Mouse (Mus musculus): ENCODE data around the gene Megf8. TPM values are rescaled to one million over a fixed set of nuclear protein-coding genes. Genes with fewer than 3 reads are reported as not detected.
A peak's percentile ranks its signal among the peaks of the same experiment; 100 is the strongest.

Megf8 gene
- polyA plus RNA-seq, 1 experiment from 2014 or later, result 13.0 TPM

DNA sequence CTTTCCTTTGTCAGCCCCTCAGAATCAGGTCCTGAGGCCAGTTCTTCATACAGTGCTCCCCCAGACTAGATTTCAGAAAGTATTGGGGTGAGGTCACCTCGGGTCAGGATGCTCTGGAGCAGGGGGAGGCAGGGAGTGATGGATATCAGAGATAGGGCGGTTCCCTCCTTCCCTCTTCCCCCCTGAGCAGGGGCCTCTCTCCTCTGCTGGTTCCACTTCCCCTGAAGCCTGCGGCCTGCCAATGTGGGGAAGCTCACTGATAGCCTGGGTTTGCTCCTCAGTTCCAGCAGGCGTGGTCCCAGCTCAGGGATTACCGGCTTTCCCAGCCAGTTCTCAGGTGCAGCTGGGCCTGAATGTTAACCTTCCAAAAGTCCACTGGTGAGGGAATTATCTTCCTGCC is 33.3 kb upstream of the Megf8 start:
- Histone ChIP-seq H3K36me3 (ENCODE audit: control insufficient read depth, insufficient read depth, low read length) (peaks cover 41% of the 10 kb centered on the region), H3K4me2 (replicated peaks; ENCODE audit: low read depth, low read length) (peak overlapping the region; percentile 82), H3K4me1 (ENCODE audit: control insufficient read depth, insufficient read depth, low read length) (peaks cover 40% of the 10 kb centered on the region), H3K9me3 (ENCODE audit: control insufficient read depth, low read depth, low read length) (no peaks in the 10 kb centered on the region), H3K27me3 (ENCODE audit: control insufficient read depth, insufficient read depth, low read length) (no peaks in the 10 kb centered on the region), H3K27ac (ENCODE audit: low read length) (peak overlapping the region; percentile 99), H3K9ac (replicated peaks; ENCODE audit: low read depth, low read length) (peak overlapping the region; percentile 59), H3K4me3 (ENCODE audit: low read depth, low read length) (peak overlapping the region; percentile 86)
- no peak for ATAC-seq (ENCODE audit: insufficient number of reproducible peaks, insufficient read depth, low FRiP score, low read depth)
- 3% methylated on average over 5 of the region's 5 CpGs for WGBS

DNA sequence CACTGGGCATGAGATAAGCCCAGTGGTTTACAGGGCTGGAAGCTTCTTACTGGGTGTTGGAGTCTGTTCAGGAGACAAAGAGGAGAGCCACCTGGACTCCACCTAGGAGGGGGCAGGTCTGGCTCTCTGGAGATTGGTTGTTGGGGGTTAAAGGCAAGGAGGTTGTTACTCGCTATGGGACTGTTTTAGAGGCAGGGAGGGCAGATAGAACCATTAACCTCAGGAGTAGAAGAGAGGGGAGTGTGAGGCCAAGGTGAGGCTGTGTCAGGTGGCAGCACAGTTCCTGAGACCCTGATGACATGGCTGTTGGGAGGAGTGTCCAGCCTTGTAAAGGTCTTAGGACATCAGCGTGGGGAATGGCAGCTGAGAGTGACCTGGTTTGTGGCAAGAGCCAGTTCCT is 32.8 kb upstream of the Megf8 start:
- Histone ChIP-seq H3K9me3 (ENCODE audit: control insufficient read depth, low read depth, low read length) (no peaks in the 10 kb centered on the region), H3K4me1 (ENCODE audit: control insufficient read depth, insufficient read depth, low read length) (peaks cover 40% of the 10 kb centered on the region), H3K4me2 (replicated peaks; ENCODE audit: low read depth, low read length) (peak overlapping the region; percentile 82), H3K36me3 (ENCODE audit: control insufficient read depth, insufficient read depth, low read length) (peaks cover 47% of the 10 kb centered on the region), H3K27ac (ENCODE audit: low read length) (peak overlapping the region; percentile 99; the same call in 1 of the 2 replicates), H3K9ac (replicated peaks; ENCODE audit: low read depth, low read length) (peak overlapping the region; percentile 59), H3K27me3 (ENCODE audit: control insufficient read depth, insufficient read depth, low read length) (no peaks in the 10 kb centered on the region), H3K4me3 (ENCODE audit: low read depth, low read length) (peak overlapping the region; percentile 86)
- no peak for ATAC-seq (ENCODE audit: insufficient number of reproducible peaks, insufficient read depth, low FRiP score, low read depth)
- WGBS, result 47% methylated on average over 2 of the region's 2 CpGs

DNA sequence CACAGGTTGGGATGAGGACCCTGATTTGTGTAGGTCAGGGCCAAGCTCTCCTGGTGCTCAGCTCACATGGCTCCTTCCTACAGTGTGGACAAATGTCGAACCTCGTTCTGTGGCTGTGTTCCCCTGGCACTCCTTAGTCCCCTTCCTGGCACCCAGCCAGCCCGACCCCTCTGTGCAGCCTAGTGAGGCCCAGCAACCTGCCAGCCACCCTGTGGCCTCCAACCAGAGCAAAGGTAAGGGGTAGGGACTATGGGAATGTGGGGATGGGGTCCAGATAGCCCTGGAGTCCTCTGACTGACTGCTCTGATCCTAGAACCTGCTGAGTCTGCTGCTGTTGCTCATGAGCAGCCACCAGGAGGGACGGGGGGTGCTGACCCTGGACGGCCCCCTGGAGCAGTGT is 32.2 kb upstream of the Megf8 start:
- ATAC-seq (ENCODE audit: insufficient number of reproducible peaks, insufficient read depth, low FRiP score, low read depth), result no peak
- Histone ChIP-seq H3K4me3 (ENCODE audit: low read depth, low read length) (peak overlapping the region; percentile 86; the same call in 1 of the 2 replicates), H3K36me3 (ENCODE audit: control insufficient read depth, insufficient read depth, low read length) (peaks cover 53% of the 10 kb centered on the region), H3K4me1 (ENCODE audit: control insufficient read depth, insufficient read depth, low read length) (peaks cover 39% of the 10 kb centered on the region), H3K27ac (ENCODE audit: low read length) (no peak overlapping the region), H3K9me3 (ENCODE audit: control insufficient read depth, low read depth, low read length) (no peaks in the 10 kb centered on the region), H3K9ac (replicated peaks; ENCODE audit: low read depth, low read length) (no peak overlapping the region), H3K27me3 (ENCODE audit: control insufficient read depth, insufficient read depth, low read length) (no peaks in the 10 kb centered on the region), H3K4me2 (replicated peaks; ENCODE audit: low read depth, low read length) (peak overlapping the region; percentile 82; the same call in 1 of the 2 replicates)
- WGBS, result 63% methylated on average over 5 of the region's 5 CpGs

DNA sequence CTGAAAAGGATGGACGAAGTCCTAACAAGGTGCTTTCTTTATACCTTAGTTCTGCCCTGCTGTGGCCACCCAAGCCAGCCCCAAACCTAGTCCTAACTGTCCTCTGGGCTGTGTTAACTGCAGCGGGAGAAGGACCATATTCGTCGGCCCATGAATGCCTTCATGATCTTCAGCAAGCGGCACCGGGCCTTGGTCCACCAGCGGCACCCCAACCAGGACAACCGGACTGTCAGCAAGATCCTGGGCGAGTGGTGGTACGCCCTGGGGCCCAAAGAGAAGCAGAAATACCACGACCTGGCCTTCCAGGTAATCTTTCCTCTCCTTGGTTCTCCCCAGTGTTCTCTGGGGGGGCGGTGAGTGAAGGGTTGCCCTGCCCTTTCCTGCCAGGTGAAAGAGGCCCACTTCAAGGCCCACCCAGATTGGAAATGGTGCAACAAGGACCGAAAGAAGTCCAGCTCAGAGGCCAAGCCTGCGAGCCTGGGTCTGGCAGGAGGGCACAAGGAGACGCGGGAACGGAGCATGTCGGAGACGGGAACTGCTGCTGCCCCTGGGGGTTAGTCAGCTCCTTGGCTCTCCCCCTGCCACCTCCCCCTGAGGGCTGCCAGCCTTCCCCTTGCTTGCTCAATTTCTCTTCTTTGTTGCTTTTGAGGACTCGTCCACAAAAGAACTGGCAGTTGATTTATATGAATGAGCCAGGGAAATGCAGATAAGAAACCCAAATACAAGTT is 31.3 kb upstream of the Megf8 start:
- 86% methylated on average over 20 of the region's 20 CpGs for WGBS
- H3K9ac ChIP-seq (replicated peaks; ENCODE audit: low read depth, low read length), result no peak overlapping the region
- no peak for ATAC-seq (ENCODE audit: insufficient number of reproducible peaks, insufficient read depth, low FRiP score, low read depth)

DNA sequence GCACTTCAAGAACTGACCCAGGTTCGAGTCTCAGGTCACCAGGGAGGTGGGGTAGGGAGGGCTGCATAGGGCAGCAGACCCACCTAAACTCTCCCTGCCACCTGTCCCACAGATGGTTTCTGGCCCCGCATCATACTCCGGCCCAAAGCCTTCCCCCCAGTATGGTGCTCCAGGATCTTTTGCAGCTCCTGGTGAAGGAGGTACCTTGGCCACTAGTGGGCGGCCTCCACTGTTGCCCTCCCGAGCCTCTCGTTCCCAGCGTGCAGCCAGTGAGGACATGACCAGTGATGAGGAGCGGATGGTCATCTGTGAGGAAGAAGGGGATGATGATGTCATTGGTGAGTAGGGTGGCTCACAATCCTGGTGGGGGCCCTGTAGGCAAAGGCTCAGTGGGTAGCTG is 30.0 kb upstream of the Megf8 start:
- Histone ChIP-seq H3K4me3 (ENCODE audit: low read depth, low read length) (no peak overlapping the region), H3K4me2 (replicated peaks; ENCODE audit: low read depth, low read length) (no peak overlapping the region), H3K4me1 (ENCODE audit: control insufficient read depth, insufficient read depth, low read length) (peaks cover 23% of the 10 kb centered on the region), H3K27me3 (ENCODE audit: control insufficient read depth, insufficient read depth, low read length) (no peaks in the 10 kb centered on the region), H3K36me3 (ENCODE audit: control insufficient read depth, insufficient read depth, low read length) (peaks cover 75% of the 10 kb centered on the region), H3K9me3 (ENCODE audit: control insufficient read depth, low read depth, low read length) (no peaks in the 10 kb centered on the region), H3K27ac (ENCODE audit: low read length) (no peak overlapping the region), H3K9ac (replicated peaks; ENCODE audit: low read depth, low read length) (no peak overlapping the region)
- no peak for ATAC-seq (ENCODE audit: insufficient number of reproducible peaks, insufficient read depth, low FRiP score, low read depth)
- 82% methylated on average over 8 of the region's 8 CpGs for WGBS

More for the DNA sequence above, 31.3 kb upstream of the Megf8 start:
- Histone ChIP-seq H3K4me2 (replicated peaks; ENCODE audit: low read depth, low read length) (no peak overlapping the region), H3K4me3 (ENCODE audit: low read depth, low read length) (no peak overlapping the region), H3K9me3 (ENCODE audit: control insufficient read depth, low read depth, low read length) (no peaks in the 10 kb centered on the region), H3K27ac (ENCODE audit: low read length) (no peak overlapping the region), H3K36me3 (ENCODE audit: control insufficient read depth, insufficient read depth, low read length) (peaks cover 62% of the 10 kb centered on the region), H3K4me1 (ENCODE audit: control insufficient read depth, insufficient read depth, low read length) (peaks cover 32% of the 10 kb centered on the region), H3K27me3 (ENCODE audit: control insufficient read depth, insufficient read depth, low read length) (no peaks in the 10 kb centered on the region)

DNA sequence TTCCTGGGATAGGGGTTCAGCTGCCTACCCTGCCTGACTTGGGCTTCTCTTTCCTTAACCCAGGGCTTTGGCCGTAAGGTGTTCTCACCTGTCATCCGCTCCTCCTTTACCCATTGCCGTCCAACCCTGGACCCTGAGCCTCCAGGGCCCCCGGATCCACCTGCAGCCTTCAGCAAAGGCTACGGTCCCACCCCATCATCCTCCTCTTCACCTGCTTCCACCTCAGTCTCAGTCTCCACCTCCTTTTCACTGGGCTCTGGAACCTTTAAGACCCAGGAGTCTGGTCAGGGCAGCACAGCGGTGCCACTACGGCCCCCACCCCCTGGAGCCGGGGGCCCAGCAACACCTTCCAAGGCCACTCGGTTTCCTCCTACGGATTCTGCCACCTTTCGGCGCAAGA is 29.0 kb upstream of the Megf8 start:
- Histone ChIP-seq H3K36me3 (ENCODE audit: control insufficient read depth, insufficient read depth, low read length) (peaks cover 85% of the 10 kb centered on the region), H3K9ac (replicated peaks; ENCODE audit: low read depth, low read length) (no peak overlapping the region), H3K4me2 (replicated peaks; ENCODE audit: low read depth, low read length) (no peak overlapping the region), H3K27ac (ENCODE audit: low read length) (no peak overlapping the region), H3K4me3 (ENCODE audit: low read depth, low read length) (no peak overlapping the region), H3K27me3 (ENCODE audit: control insufficient read depth, insufficient read depth, low read length) (no peaks in the 10 kb centered on the region), H3K9me3 (ENCODE audit: control insufficient read depth, low read depth, low read length) (no peaks in the 10 kb centered on the region), H3K4me1 (ENCODE audit: control insufficient read depth, insufficient read depth, low read length) (peaks cover 23% of the 10 kb centered on the region)
- no peak for ATAC-seq (ENCODE audit: insufficient number of reproducible peaks, insufficient read depth, low FRiP score, low read depth)
- WGBS, result 96% methylated on average over 12 of the region's 12 CpGs

DNA sequence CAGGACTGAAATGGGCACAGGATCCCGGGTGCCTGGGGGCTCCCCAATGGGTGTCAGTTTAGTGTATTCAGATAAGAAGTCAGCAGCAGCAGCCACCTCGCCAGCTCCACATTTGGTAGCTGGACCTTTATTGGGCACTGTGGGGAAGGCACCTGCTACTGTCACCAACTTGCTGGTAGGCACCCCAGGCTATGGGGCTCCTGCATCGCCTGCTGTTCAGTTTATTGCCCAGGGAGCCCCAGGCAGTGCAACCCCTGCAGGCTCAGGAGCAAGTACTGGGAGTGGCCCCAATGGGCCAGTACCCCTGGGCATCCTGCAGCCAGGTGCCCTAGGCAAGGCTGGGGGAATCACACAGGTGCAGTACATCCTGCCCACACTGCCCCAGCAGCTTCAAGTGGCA is 28.2 kb upstream of the Megf8 start:
- WGBS, result 81% methylated on average over 3 of the region's 3 CpGs
- peaks cover 92% of the 10 kb centered on the region for H3K36me3 ChIP-seq (ENCODE audit: control insufficient read depth, insufficient read depth, low read length)
- H3K4me1 ChIP-seq (ENCODE audit: control insufficient read depth, insufficient read depth, low read length), result peaks cover 16% of the 10 kb centered on the region
- no peak overlapping the region for H3K27ac ChIP-seq (ENCODE audit: low read length)
- no peaks in the 10 kb centered on the region for H3K27me3 ChIP-seq (ENCODE audit: control insufficient read depth, insufficient read depth, low read length)
- no peak overlapping the region for H3K4me2 ChIP-seq (replicated peaks; ENCODE audit: low read depth, low read length)
- no peak overlapping the region for H3K9ac ChIP-seq (replicated peaks; ENCODE audit: low read depth, low read length)
- no peak for ATAC-seq (ENCODE audit: insufficient number of reproducible peaks, insufficient read depth, low FRiP score, low read depth)
- no peak overlapping the region for H3K4me3 ChIP-seq (ENCODE audit: low read depth, low read length)
- no peaks in the 10 kb centered on the region for H3K9me3 ChIP-seq (ENCODE audit: control insufficient read depth, low read depth, low read length)

DNA sequence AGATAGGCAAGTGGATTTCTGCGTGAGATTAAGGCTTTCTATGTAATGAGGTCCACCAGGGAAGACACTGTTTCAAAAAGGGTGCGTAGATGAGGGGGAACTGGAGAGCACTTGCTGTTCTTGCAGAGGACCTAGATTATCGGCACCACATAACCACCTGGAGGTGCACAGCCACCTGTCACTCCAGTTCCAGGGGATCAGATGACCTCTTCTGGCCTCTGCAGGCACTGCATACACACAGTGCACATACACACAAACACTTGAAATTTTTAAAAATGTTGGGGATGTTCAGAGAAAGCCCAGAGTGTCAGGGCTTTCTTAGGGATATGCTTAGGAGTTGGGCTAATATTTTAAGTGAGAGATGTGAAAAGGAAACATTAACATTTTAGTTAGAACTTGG is 27.0 kb upstream of the Megf8 start:
- H3K36me3 ChIP-seq (ENCODE audit: control insufficient read depth, insufficient read depth, low read length), result peaks cover 94% of the 10 kb centered on the region
- no peak overlapping the region for H3K27ac ChIP-seq (ENCODE audit: low read length)
- H3K4me2 ChIP-seq (replicated peaks; ENCODE audit: low read depth, low read length), result no peak overlapping the region
- no peaks in the 10 kb centered on the region for H3K27me3 ChIP-seq (ENCODE audit: control insufficient read depth, insufficient read depth, low read length)
- 96% methylated on average over 3 of the region's 3 CpGs for WGBS
- no peaks in the 10 kb centered on the region for H3K9me3 ChIP-seq (ENCODE audit: control insufficient read depth, low read depth, low read length)
- peaks cover 4% of the 10 kb centered on the region for H3K4me1 ChIP-seq (ENCODE audit: control insufficient read depth, insufficient read depth, low read length)
- ATAC-seq (ENCODE audit: insufficient number of reproducible peaks, insufficient read depth, low FRiP score, low read depth), result no peak
- no peak overlapping the region for H3K9ac ChIP-seq (replicated peaks; ENCODE audit: low read depth, low read length)
- no peak overlapping the region for H3K4me3 ChIP-seq (ENCODE audit: low read depth, low read length)

DNA sequence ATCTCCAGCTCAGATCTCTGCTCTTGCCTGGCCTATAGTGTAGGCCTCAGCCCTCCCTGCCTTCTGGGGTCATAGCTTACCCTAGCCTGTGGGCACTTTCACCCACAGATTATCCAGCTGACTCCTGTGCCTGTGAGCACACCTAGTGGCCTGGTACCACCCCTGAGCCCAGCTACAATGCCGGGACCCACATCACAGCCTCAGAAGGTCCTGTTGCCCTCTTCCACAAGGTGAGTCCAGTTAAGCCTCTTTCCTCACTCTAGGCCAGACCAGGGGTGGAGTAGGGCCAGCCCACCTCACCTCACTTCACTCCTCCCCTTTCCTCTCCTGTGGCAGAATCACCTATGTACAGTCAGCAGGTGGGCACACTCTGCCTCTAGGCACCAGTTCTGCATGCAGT is 26.5 kb upstream of the Megf8 start:
- H3K9me3 ChIP-seq (ENCODE audit: control insufficient read depth, low read depth, low read length), result no peaks in the 10 kb centered on the region
- ATAC-seq (ENCODE audit: insufficient number of reproducible peaks, insufficient read depth, low FRiP score, low read depth), result 0 out of 2 replicates have a peak, but pooled peaks have one; percentile 17
- peaks cover 93% of the 10 kb centered on the region for H3K36me3 ChIP-seq (ENCODE audit: control insufficient read depth, insufficient read depth, low read length)
- H3K27ac ChIP-seq (ENCODE audit: low read length), result peak overlapping the region; percentile 16; the same call in 1 of the 2 replicates
- 96% methylated on average over 1 of the region's 1 CpGs for whole genome bisulfite sequencing
- H3K4me1 ChIP-seq (ENCODE audit: control insufficient read depth, insufficient read depth, low read length), result 0 out of 2 replicates have a peak, but pooled peaks cover 2% of the 10 kb centered on the region
- no peak overlapping the region for H3K9ac ChIP-seq (replicated peaks; ENCODE audit: low read depth, low read length)
- no peaks in the 10 kb centered on the region for H3K27me3 ChIP-seq (ENCODE audit: control insufficient read depth, insufficient read depth, low read length)
- H3K4me2 ChIP-seq (replicated peaks; ENCODE audit: low read depth, low read length), result no peak overlapping the region
- H3K4me3 ChIP-seq (ENCODE audit: low read depth, low read length), result no peak overlapping the region
